Mouse (Mus musculus) liver, embryonic 14.5 days (tissue): ENCODE results near the gene Acoxl.

Experiments used
- CTCF ChIP-seq: IDR thresholded peaks from 2 replicates; pipeline ENCODE4 v1.5.1; 2016; ENCODE audit warnings: antibody characterized with exemption, low read depth, control low read depth
- EP300 ChIP-seq: IDR thresholded peaks from 2 replicates; pipeline ENCODE4 v1.6.1; 2016; ENCODE audit warnings: antibody characterized with exemption, low read depth

- no peak for TF ChIP-seq EP300
- no peak for TF ChIP-seq CTCF
Measured at GRCm38 (mm10) chr2:127842421-127842820, 3.7 kb downstream of the Acoxl start.
